Mouse (Mus musculus): ENCODE measurements at regions not wholly inside any gene's neighbourhood (a gene's known extent, or its start where the extent isn't known, plus 50 kb on each side); places are given as distances from the start of the nearest gene placed in this dataset.

DNA sequence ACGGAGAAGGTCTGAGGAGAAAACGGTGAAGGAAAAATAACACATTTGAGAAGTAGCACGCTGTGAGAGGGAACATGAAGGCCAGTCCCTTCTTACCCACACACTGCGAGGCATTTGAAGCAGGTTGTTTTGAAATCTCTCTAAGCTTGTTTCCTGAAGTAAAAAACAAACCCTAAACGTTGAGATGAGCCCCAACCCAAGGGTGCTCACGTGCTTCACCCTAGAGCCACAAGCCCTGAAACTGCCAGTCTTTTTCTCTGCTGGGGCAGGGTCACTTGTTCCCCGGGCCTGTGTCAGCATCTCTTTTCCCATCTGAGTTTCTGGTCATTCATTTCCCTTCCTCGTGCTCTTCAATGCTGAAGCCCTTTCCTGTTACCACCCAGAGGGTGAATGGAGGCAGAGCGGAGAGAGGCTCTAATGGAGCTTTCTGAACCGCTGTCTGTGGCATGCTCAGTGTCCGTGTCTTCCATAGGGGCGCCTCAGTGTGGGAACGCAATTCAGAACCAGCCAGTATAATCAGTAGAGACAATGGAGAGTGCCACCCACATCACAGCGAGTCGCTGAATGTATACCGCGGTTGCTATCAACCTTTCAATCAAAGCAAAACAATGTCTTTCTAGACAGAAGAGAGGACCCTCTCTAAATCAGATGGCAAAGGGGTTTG is 375.0 kb upstream of the Gm10131 start:
- ATAC-seq (ENCODE audit: insufficient number of reproducible peaks, insufficient read depth, low FRiP score, low read depth): no peak
- no peaks in the 10 kb centered on the region for H3K9me3 ChIP-seq (ENCODE audit: control insufficient read depth, low read length)

DNA sequence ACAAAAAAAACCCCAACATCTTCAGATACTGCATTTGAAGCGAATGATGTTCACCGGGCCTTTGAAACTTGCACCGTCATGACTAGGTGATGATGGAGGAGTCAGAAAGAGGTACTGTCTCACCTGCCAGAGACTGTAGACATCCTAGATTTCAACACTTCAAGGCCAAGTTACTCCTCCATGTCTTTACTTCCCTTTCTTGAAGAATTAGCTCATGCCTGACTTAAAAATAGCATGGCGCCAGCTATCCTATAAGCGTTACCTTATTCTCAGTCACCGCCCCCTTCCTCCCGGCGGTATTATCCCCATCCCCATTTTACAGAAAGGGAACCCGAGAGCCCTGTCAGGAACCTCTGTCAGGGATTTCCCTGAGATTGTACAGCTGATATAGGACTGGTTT is 374.4 kb upstream of the Gm10131 start:
- H3K4me3 ChIP-seq (ENCODE audit: control insufficient read depth in 1 of 2, insufficient read depth in 1 of 2, low read depth in 1 of 2, low read length in 2 of 2): no peak overlapping the region
- H3K4me2 ChIP-seq (ENCODE audit: low read length): no peak overlapping the region
- H3K9ac ChIP-seq (ENCODE audit: low read length): no peak overlapping the region
- WGBS: 88% methylated on average over 9 of the region's 9 CpGs
- H3K36me3 ChIP-seq (ENCODE audit: control insufficient read depth, insufficient read depth, low read length): no peaks in the 10 kb centered on the region
- H3K27me3 ChIP-seq (ENCODE audit: control insufficient read depth, insufficient read depth, low read length): no peaks in the 10 kb centered on the region
- ATAC-seq (ENCODE audit: insufficient number of reproducible peaks, insufficient read depth, low FRiP score, low read depth): no peak
- H3K9me3 ChIP-seq (ENCODE audit: control insufficient read depth, low read length): no peaks in the 10 kb centered on the region
- peaks cover 0 to 2% of the 10 kb centered on the region in 2 experiments; a peak in 1 of 4 replicates for H3K4me1 ChIP-seq (ENCODE audit: control insufficient read depth in 2 of 2, insufficient read depth in 2 of 2, low read length in 2 of 2)
- H3K27ac ChIP-seq (replicated peaks in 1 of 2; ENCODE audit: control insufficient read depth in 1 of 2, insufficient read depth in 1 of 2, low read depth in 2 of 2, low read length in 2 of 2): no peak overlapping the region

More for the DNA sequence above, 375.0 kb upstream of the Gm10131 start:
- 70% methylated on average over 17 of the region's 17 CpGs for WGBS
- no peaks in the 10 kb centered on the region for H3K27me3 ChIP-seq (ENCODE audit: control insufficient read depth, insufficient read depth, low read length)
- no peak overlapping the region for H3K9ac ChIP-seq (ENCODE audit: low read length)
- no peak overlapping the region for H3K4me3 ChIP-seq (ENCODE audit: control insufficient read depth in 1 of 2, insufficient read depth in 1 of 2, low read depth in 1 of 2, low read length in 2 of 2)
- H3K36me3 ChIP-seq (ENCODE audit: control insufficient read depth, insufficient read depth, low read length): no peaks in the 10 kb centered on the region
- no peak overlapping the region for H3K27ac ChIP-seq (replicated peaks in 1 of 2; ENCODE audit: control insufficient read depth in 1 of 2, insufficient read depth in 1 of 2, low read depth in 2 of 2, low read length in 2 of 2)
- H3K4me1 ChIP-seq (ENCODE audit: control insufficient read depth in 2 of 2, insufficient read depth in 2 of 2, low read length in 2 of 2): peaks cover 0 to 2% of the 10 kb centered on the region in 2 experiments; a peak in 1 of 4 replicates
- no peak overlapping the region for H3K4me2 ChIP-seq (ENCODE audit: low read length)

DNA sequence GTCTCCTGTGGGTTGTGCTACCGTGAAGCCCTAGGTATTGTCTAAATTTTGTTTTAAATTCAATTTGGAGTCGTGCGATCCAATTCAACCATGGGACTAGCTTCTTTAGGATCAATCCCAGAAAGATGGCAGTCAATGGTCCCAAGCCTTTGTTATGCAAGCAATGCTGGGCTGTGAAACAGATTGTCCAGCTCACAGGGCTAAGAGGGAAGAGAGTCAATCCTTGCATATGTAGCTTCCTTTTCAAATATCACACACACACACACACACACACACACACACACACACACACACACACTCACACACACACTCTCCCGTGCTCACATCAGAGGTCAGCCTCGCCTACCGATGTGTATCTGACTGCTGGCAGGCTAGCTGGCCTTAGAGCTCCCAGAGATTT is 373.8 kb upstream of the Gm10131 start:
- no peak overlapping the region for H3K4me3 ChIP-seq (ENCODE audit: control insufficient read depth in 1 of 2, insufficient read depth in 1 of 2, low read depth in 1 of 2, low read length in 2 of 2)
- ATAC-seq (ENCODE audit: insufficient number of reproducible peaks, insufficient read depth, low FRiP score, low read depth): no peak
- H3K36me3 ChIP-seq (ENCODE audit: control insufficient read depth, insufficient read depth, low read length): no peaks in the 10 kb centered on the region
- H3K27ac ChIP-seq (replicated peaks in 1 of 2; ENCODE audit: control insufficient read depth in 1 of 2, insufficient read depth in 1 of 2, low read depth in 2 of 2, low read length in 2 of 2): no peak overlapping the region
- no peaks in the 10 kb centered on the region for H3K27me3 ChIP-seq (ENCODE audit: control insufficient read depth, insufficient read depth, low read length)
- no peak overlapping the region for H3K9ac ChIP-seq (ENCODE audit: low read length)
- WGBS: 83% methylated on average over 6 of the region's 6 CpGs
- H3K4me1 ChIP-seq (ENCODE audit: control insufficient read depth in 2 of 2, insufficient read depth in 2 of 2, low read length in 2 of 2): peaks cover 0 to 2% of the 10 kb centered on the region in 2 experiments; a peak in 1 of 4 replicates
- no peak overlapping the region for H3K4me2 ChIP-seq (ENCODE audit: low read length)
- no peaks in the 10 kb centered on the region for H3K9me3 ChIP-seq (ENCODE audit: control insufficient read depth, low read length)

DNA sequence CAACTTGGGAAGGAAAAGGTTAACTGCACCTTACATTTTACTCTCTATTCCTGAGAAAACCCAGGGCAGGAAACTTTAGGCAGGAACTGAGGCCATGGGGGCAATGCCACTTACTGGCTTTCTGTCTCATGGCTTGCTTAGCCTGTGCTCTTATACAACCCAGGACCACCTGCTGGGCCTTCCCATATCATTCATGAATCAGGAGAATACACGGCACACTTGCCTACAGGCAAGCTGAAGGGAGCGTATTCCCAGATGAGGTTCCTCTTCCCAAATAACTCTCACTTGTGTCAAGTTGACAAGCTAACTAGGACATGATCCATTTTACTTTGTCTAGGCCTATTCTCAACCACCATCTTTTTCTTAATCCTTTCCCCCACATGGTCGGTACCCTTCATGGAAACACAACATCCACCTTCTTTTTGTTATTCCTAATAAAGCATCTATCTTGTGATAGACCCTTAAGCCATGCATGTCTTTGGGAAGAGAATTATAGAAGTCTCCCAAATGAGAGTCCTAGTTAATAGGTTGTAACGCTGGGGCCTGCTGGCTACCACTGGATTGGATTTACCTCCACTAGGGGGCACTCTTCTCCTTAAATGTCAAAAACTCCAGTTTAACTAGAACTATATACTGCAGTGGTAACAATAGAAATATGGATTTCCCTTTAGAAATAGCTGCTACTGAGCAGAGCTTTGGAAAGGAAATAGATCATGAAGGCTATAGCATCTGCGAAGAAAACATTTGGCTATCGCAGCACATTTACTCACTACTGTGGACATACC is 373.2 kb upstream of the Gm10131 start:
- Histone ChIP-seq H3K4me1 (ENCODE audit: control insufficient read depth in 2 of 2, insufficient read depth in 2 of 2, low read length in 2 of 2) (peaks cover 0 to 2% of the 10 kb centered on the region in 2 experiments; a peak in 1 of 4 replicates), H3K4me2 (ENCODE audit: low read length) (no peak overlapping the region), H3K4me3 (ENCODE audit: control insufficient read depth in 1 of 2, insufficient read depth in 1 of 2, low read depth in 1 of 2, low read length in 2 of 2) (no peak overlapping the region), H3K9ac (ENCODE audit: low read length) (no peak overlapping the region), H3K27me3 (ENCODE audit: control insufficient read depth, insufficient read depth, low read length) (no peaks in the 10 kb centered on the region), H3K36me3 (ENCODE audit: control insufficient read depth, insufficient read depth, low read length) (no peaks in the 10 kb centered on the region), H3K9me3 (ENCODE audit: control insufficient read depth, low read length) (no peaks in the 10 kb centered on the region), H3K27ac (replicated peaks in 1 of 2; ENCODE audit: control insufficient read depth in 1 of 2, insufficient read depth in 1 of 2, low read depth in 2 of 2, low read length in 2 of 2) (no peak overlapping the region)
- WGBS: 59% methylated on average over 6 of the region's 6 CpGs
- no peak for ATAC-seq (ENCODE audit: insufficient number of reproducible peaks, insufficient read depth, low FRiP score, low read depth)

- WGBS: 73% methylated on average over 4 of the region's 4 CpGs
- H3K36me3 ChIP-seq (ENCODE audit: control insufficient read depth, insufficient read depth, low read length): no peaks in the 10 kb centered on the region
- H3K4me3 ChIP-seq (ENCODE audit: control insufficient read depth in 1 of 2, insufficient read depth in 1 of 2, low read depth in 1 of 2, low read length in 2 of 2): no peak overlapping the region
- H3K4me2 ChIP-seq (ENCODE audit: low read length): no peak overlapping the region
- ATAC-seq (ENCODE audit: insufficient number of reproducible peaks, insufficient read depth, low FRiP score, low read depth): no peak
- no peaks in the 10 kb centered on the region for H3K27me3 ChIP-seq (ENCODE audit: control insufficient read depth, insufficient read depth, low read length)
- H3K9ac ChIP-seq (ENCODE audit: low read length): no peak overlapping the region
- no peaks in the 10 kb centered on the region for H3K9me3 ChIP-seq (ENCODE audit: control insufficient read depth, low read length)
- H3K4me1 ChIP-seq (ENCODE audit: control insufficient read depth in 2 of 2, insufficient read depth in 2 of 2, low read length in 2 of 2): peaks cover 2% of the 10 kb centered on the region in 2 experiments; a peak in 1 of 4 replicates
- no peak overlapping the region for H3K27ac ChIP-seq (replicated peaks in 1 of 2; ENCODE audit: control insufficient read depth in 1 of 2, insufficient read depth in 1 of 2, low read depth in 2 of 2, low read length in 2 of 2)
Measured at GRCm38 (mm10) chr8:34483212-34483611, 371.7 kb upstream of the Gm10131 start.

GRCm38 (mm10) chr8:34482676-34483075 is 371.1 kb upstream of the Gm10131 start:
- H3K9me3 ChIP-seq (ENCODE audit: control insufficient read depth, low read length): no peaks in the 10 kb centered on the region
- no peak overlapping the region for H3K27ac ChIP-seq (replicated peaks in 1 of 2; ENCODE audit: control insufficient read depth in 1 of 2, insufficient read depth in 1 of 2, low read depth in 2 of 2, low read length in 2 of 2)
- no peaks in the 10 kb centered on the region for H3K36me3 ChIP-seq (ENCODE audit: control insufficient read depth, insufficient read depth, low read length)
- 93% methylated on average over 2 of the region's 2 CpGs for WGBS
- H3K9ac ChIP-seq (ENCODE audit: low read length): no peak overlapping the region
- no peak for ATAC-seq (ENCODE audit: insufficient number of reproducible peaks, insufficient read depth, low FRiP score, low read depth)
- H3K4me1 ChIP-seq (ENCODE audit: control insufficient read depth in 2 of 2, insufficient read depth in 2 of 2, low read length in 2 of 2): peaks cover 2% of the 10 kb centered on the region in 2 experiments; a peak in 1 of 4 replicates
- H3K4me2 ChIP-seq (ENCODE audit: low read length): no peak overlapping the region
- no peak overlapping the region for H3K4me3 ChIP-seq (ENCODE audit: control insufficient read depth in 1 of 2, insufficient read depth in 1 of 2, low read depth in 1 of 2, low read length in 2 of 2)
- H3K27me3 ChIP-seq (ENCODE audit: control insufficient read depth, insufficient read depth, low read length): no peaks in the 10 kb centered on the region

GRCm38 (mm10) chr8:34480496-34480895 is 369.0 kb upstream of the Gm10131 start:
- Histone ChIP-seq H3K27ac (replicated peaks in 1 of 2; ENCODE audit: control insufficient read depth in 1 of 2, insufficient read depth in 1 of 2, low read depth in 2 of 2, low read length in 2 of 2) (no peak overlapping the region), H3K9ac (ENCODE audit: low read length) (no peak overlapping the region), H3K4me2 (ENCODE audit: low read length) (no peak overlapping the region), H3K9me3 (ENCODE audit: control insufficient read depth, low read length) (no peaks in the 10 kb centered on the region), H3K4me1 (ENCODE audit: control insufficient read depth in 2 of 2, insufficient read depth in 2 of 2, low read length in 2 of 2) (peaks cover 0 to 2% of the 10 kb centered on the region in 2 experiments; a peak in 1 of 4 replicates), H3K27me3 (ENCODE audit: control insufficient read depth, insufficient read depth, low read length) (no peaks in the 10 kb centered on the region), H3K36me3 (ENCODE audit: control insufficient read depth, insufficient read depth, low read length) (no peaks in the 10 kb centered on the region), H3K4me3 (ENCODE audit: control insufficient read depth in 1 of 2, insufficient read depth in 1 of 2, low read depth in 1 of 2, low read length in 2 of 2) (no peak overlapping the region)
- no peak for ATAC-seq (ENCODE audit: insufficient number of reproducible peaks, insufficient read depth, low FRiP score, low read depth)
- WGBS: 75% methylated on average over 4 of the region's 4 CpGs

Data from heart, embryonic 14.5 days (tissue).